Mouse (Mus musculus): ENCODE results near the gene Glipr1. TPM values are rescaled to one million over a fixed set of nuclear protein-coding genes. Genes with fewer than 3 reads are reported as not detected.

Glipr1 gene
- polyA plus RNA-seq, 1 experiment from 2014 or later, result 3.5 TPM

- 80% methylated on average over 2 of the region's 2 CpGs for WGBS
Measured at GRCm38 (mm10) chr10:112001350-112001749, 1.1 kb downstream of the Glipr1 start.

DNA sequence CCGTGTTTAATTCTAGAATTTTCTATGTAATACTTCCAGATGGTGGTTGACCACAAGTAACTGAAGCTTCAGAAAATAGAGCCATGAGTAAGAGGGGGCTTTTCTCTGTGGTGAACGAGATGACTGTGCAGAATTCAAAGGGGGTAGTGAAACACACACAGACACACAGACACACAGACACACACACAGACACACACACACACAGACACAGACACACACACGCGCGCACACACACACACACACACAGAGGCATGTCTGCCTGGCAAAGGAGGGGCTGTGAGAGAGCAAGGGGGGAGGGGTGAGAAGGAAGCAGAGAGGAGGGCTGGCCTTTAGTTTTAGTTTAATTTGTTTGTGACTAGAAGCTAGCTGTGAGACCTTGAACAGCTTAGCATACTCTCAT is 1.9 kb downstream of the Glipr1 start:
- DNase-seq (ENCODE audit: low spot score), result peak; percentile 24
- no peaks in the 10 kb centered on the region for H3K4me1 ChIP-seq (ENCODE audit: control insufficient read depth, insufficient read depth, low read length)
- WGBS, result 68% methylated on average over 5 of the region's 5 CpGs

More at GRCm38 (mm10) chr10:112001350-112001749, 1.1 kb downstream of the Glipr1 start:
- H3K27me3 ChIP-seq (replicated peaks; ENCODE audit: control insufficient read depth, insufficient read depth, low read length), result no peaks in the 10 kb centered on the region
- no peak overlapping the region for H3K4me3 ChIP-seq (ENCODE audit: low read depth, low read length)
- H3K36me3 ChIP-seq (ENCODE audit: control insufficient read depth, insufficient read depth, low read length), result no peaks in the 10 kb centered on the region
- H3K4me1 ChIP-seq (ENCODE audit: control insufficient read depth, insufficient read depth, low read length), result no peaks in the 10 kb centered on the region
- H3K9me3 ChIP-seq (ENCODE audit: control insufficient read depth, low read length), result no peaks in the 10 kb centered on the region
- no peak for ATAC-seq (ENCODE audit: low read depth)
- H3K27ac ChIP-seq (replicated peaks; ENCODE audit: low read depth, low read length), result no peak overlapping the region
- no peak overlapping the region for H3K9ac ChIP-seq (ENCODE audit: low read depth, low read length)
- no peak overlapping the region for H3K4me2 ChIP-seq (ENCODE audit: low read depth, low read length)
- DNase-seq (ENCODE audit: low spot score), result no peak

DNA sequence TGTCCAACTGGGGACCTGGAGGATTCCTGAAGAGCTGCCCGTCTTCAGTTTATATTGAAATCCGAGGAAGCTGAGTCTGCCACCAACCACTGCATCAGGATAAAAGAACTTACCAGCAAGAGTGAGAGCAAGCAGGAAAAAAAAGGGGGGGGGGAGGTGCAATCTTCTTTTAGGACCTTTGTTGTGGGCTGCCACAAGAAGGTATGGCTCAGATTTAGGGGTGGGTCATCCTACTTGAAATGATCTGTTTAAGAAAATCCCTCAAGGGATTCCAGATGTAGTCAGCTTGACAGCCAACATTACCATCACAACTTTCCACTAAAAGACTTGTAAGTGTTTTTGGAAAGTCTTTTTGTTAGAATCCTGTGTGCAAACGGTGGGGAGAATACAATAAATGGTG is 2.7 kb downstream of the Glipr1 start:
- no peaks in the 10 kb centered on the region for H3K27me3 ChIP-seq (replicated peaks; ENCODE audit: control insufficient read depth, insufficient read depth, low read length)
- H3K27ac ChIP-seq (replicated peaks; ENCODE audit: low read depth, low read length), result no peak overlapping the region
- no peaks in the 10 kb centered on the region for H3K4me1 ChIP-seq (ENCODE audit: control insufficient read depth, insufficient read depth, low read length)
- 43% methylated on average over 3 of the region's 3 CpGs for WGBS
- no peaks in the 10 kb centered on the region for H3K36me3 ChIP-seq (ENCODE audit: control insufficient read depth, insufficient read depth, low read length)
- no peak for ATAC-seq (ENCODE audit: low read depth)
- no peak overlapping the region for H3K4me2 ChIP-seq (ENCODE audit: low read depth, low read length)
- no peak overlapping the region for H3K9ac ChIP-seq (ENCODE audit: low read depth, low read length)
- no peaks in the 10 kb centered on the region for H3K9me3 ChIP-seq (ENCODE audit: control insufficient read depth, low read length)
- no peak for DNase-seq (ENCODE audit: low spot score)
- H3K4me3 ChIP-seq (ENCODE audit: low read depth, low read length), result no peak overlapping the region

More for the DNA sequence above, 1.9 kb downstream of the Glipr1 start:
- ATAC-seq (ENCODE audit: low read depth), result no peak
- H3K4me2 ChIP-seq (ENCODE audit: low read depth, low read length), result no peak overlapping the region
- H3K27ac ChIP-seq (replicated peaks; ENCODE audit: low read depth, low read length), result no peak overlapping the region
- no peaks in the 10 kb centered on the region for H3K27me3 ChIP-seq (replicated peaks; ENCODE audit: control insufficient read depth, insufficient read depth, low read length)
- H3K9me3 ChIP-seq (ENCODE audit: control insufficient read depth, low read length), result no peaks in the 10 kb centered on the region
- H3K36me3 ChIP-seq (ENCODE audit: control insufficient read depth, insufficient read depth, low read length), result no peaks in the 10 kb centered on the region
- H3K4me3 ChIP-seq (ENCODE audit: low read depth, low read length), result no peak overlapping the region
- H3K9ac ChIP-seq (ENCODE audit: low read depth, low read length), result no peak overlapping the region

- no peaks in the 10 kb centered on the region for H3K27me3 ChIP-seq (replicated peaks; ENCODE audit: control insufficient read depth, insufficient read depth, low read length)
- no peaks in the 10 kb centered on the region for H3K4me1 ChIP-seq (ENCODE audit: control insufficient read depth, insufficient read depth, low read length)
- H3K9ac ChIP-seq (ENCODE audit: low read depth, low read length), result no peak overlapping the region
- no peak overlapping the region for H3K4me3 ChIP-seq (ENCODE audit: low read depth, low read length)
- no peak overlapping the region for H3K27ac ChIP-seq (replicated peaks; ENCODE audit: low read depth, low read length)
- DNase-seq (ENCODE audit: low spot score) (no peak), ATAC-seq (ENCODE audit: low read depth) (no peak)
- no peaks in the 10 kb centered on the region for H3K9me3 ChIP-seq (ENCODE audit: control insufficient read depth, low read length)
- no peaks in the 10 kb centered on the region for H3K36me3 ChIP-seq (ENCODE audit: control insufficient read depth, insufficient read depth, low read length)
- no peak overlapping the region for H3K4me2 ChIP-seq (ENCODE audit: low read depth, low read length)
Measured at GRCm38 (mm10) chr10:111997671-111998070, 4.8 kb downstream of the Glipr1 start.

GRCm38 (mm10) chr10:111996911-111997347 is 5.5 kb downstream of the Glipr1 start:
- H3K36me3 ChIP-seq (ENCODE audit: control insufficient read depth, insufficient read depth, low read length), result no peaks in the 10 kb centered on the region
- 72% methylated on average over 8 of the region's 8 CpGs for WGBS
- no peak overlapping the region for H3K4me2 ChIP-seq (ENCODE audit: low read depth, low read length)
- H3K4me3 ChIP-seq (ENCODE audit: low read depth, low read length), result no peak overlapping the region
- no peaks in the 10 kb centered on the region for H3K4me1 ChIP-seq (ENCODE audit: control insufficient read depth, insufficient read depth, low read length)
- H3K9ac ChIP-seq (ENCODE audit: low read depth, low read length), result no peak overlapping the region
- no peak overlapping the region for H3K27ac ChIP-seq (replicated peaks; ENCODE audit: low read depth, low read length)
- DNase-seq (ENCODE audit: low spot score) (peak; percentile 20), ATAC-seq (ENCODE audit: low read depth) (no peak)
- H3K27me3 ChIP-seq (replicated peaks; ENCODE audit: control insufficient read depth, insufficient read depth, low read length), result no peaks in the 10 kb centered on the region
- H3K9me3 ChIP-seq (ENCODE audit: control insufficient read depth, low read length), result no peaks in the 10 kb centered on the region

GRCm38 (mm10) chr10:111996549-111996904 is 5.9 kb downstream of the Glipr1 start:
- no peaks in the 10 kb centered on the region for H3K27me3 ChIP-seq (replicated peaks; ENCODE audit: control insufficient read depth, insufficient read depth, low read length)
- no peak overlapping the region for H3K4me3 ChIP-seq (ENCODE audit: low read depth, low read length)
- H3K27ac ChIP-seq (replicated peaks; ENCODE audit: low read depth, low read length), result no peak overlapping the region
- no peak overlapping the region for H3K9ac ChIP-seq (ENCODE audit: low read depth, low read length)
- H3K9me3 ChIP-seq (ENCODE audit: control insufficient read depth, low read length), result no peaks in the 10 kb centered on the region
- no peaks in the 10 kb centered on the region for H3K4me1 ChIP-seq (ENCODE audit: control insufficient read depth, insufficient read depth, low read length)
- ATAC-seq (ENCODE audit: low read depth) (no peak), DNase-seq (ENCODE audit: low spot score) (no peak)
- no peak overlapping the region for H3K4me2 ChIP-seq (ENCODE audit: low read depth, low read length)
- H3K36me3 ChIP-seq (ENCODE audit: control insufficient read depth, insufficient read depth, low read length), result no peaks in the 10 kb centered on the region
- WGBS, result 84% methylated on average over 7 of the region's 7 CpGs

GRCm38 (mm10) chr10:111995803-111996548 is 6.5 kb downstream of the Glipr1 start:
- no peak overlapping the region for H3K27ac ChIP-seq (replicated peaks; ENCODE audit: low read depth, low read length)
- WGBS, result 87% methylated on average over 11 of the region's 11 CpGs

DNA sequence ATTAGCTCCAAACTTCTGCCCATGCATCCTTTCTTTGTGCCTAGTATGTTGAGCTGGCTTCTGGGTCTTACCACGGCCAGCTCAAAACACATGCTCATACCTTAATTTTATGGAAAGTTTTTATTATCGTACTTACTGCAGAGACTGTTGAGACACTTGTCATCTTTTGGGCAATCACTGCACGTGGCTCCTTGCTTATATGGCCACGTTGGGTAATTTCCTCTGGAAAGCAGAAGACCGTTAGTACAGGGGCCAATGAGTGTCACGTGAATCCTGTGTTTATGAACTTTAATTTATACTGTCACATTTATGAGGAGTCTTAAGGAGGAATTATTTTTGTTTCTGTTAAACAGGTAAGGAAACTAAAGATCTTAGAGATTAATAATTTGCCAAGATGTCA is 16.0 kb downstream of the Glipr1 start:
- no peak for ATAC-seq (ENCODE audit: low read depth)
- H3K4me1 ChIP-seq (ENCODE audit: control insufficient read depth, insufficient read depth, low read length), result no peaks in the 10 kb centered on the region
- no peak overlapping the region for H3K9ac ChIP-seq (ENCODE audit: low read depth, low read length)
- no peak overlapping the region for H3K4me3 ChIP-seq (ENCODE audit: low read depth, low read length)
- H3K27ac ChIP-seq (replicated peaks; ENCODE audit: low read depth, low read length), result no peak overlapping the region
- no peak overlapping the region for H3K4me2 ChIP-seq (ENCODE audit: low read depth, low read length)
- H3K9me3 ChIP-seq (ENCODE audit: control insufficient read depth, low read length), result no peaks in the 10 kb centered on the region
- peaks cover 53% of the 10 kb centered on the region for H3K36me3 ChIP-seq (ENCODE audit: control insufficient read depth, insufficient read depth, low read length)
- H3K27me3 ChIP-seq (replicated peaks; ENCODE audit: control insufficient read depth, insufficient read depth, low read length), result no peaks in the 10 kb centered on the region
- 95% methylated on average over 6 of the region's 6 CpGs for WGBS
- no peak for DNase-seq (ENCODE audit: low spot score)

More at GRCm38 (mm10) chr10:111995803-111996548, 6.5 kb downstream of the Glipr1 start:
- Histone ChIP-seq H3K36me3 (ENCODE audit: control insufficient read depth, insufficient read depth, low read length) (no peaks in the 10 kb centered on the region), H3K4me2 (ENCODE audit: low read depth, low read length) (no peak overlapping the region), H3K4me3 (ENCODE audit: low read depth, low read length) (no peak overlapping the region), H3K27me3 (replicated peaks; ENCODE audit: control insufficient read depth, insufficient read depth, low read length) (no peaks in the 10 kb centered on the region), H3K9me3 (ENCODE audit: control insufficient read depth, low read length) (no peaks in the 10 kb centered on the region), H3K4me1 (ENCODE audit: control insufficient read depth, insufficient read depth, low read length) (no peaks in the 10 kb centered on the region), H3K9ac (ENCODE audit: low read depth, low read length) (no peak overlapping the region)
- ATAC-seq (ENCODE audit: low read depth) (no peak), DNase-seq (ENCODE audit: low spot score) (peak; percentile 22)

DNA sequence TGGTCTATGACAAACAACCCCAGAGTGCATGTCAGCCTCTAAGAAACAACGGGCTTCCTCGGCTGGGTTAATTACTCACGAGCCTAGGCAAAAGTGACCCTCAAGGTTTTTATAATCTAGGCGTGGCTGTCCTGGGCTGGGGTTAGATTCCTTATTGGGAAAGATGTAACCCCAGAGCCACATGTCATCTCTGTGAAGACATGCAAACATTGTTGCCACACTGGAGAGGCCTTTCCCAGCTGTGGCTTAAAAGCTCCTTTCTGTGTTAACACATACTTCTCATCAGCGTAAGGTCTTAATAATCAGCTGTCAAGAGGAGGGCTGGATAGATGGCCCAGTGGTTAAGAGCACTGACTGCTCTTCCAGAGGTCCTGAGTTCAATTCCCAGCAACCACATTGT is 19.4 kb downstream of the Glipr1 start:
- Histone ChIP-seq H3K9me3 (ENCODE audit: control insufficient read depth, low read length) (no peaks in the 10 kb centered on the region), H3K27ac (replicated peaks; ENCODE audit: low read depth, low read length) (no peak overlapping the region), H3K27me3 (replicated peaks; ENCODE audit: control insufficient read depth, insufficient read depth, low read length) (no peaks in the 10 kb centered on the region), H3K4me1 (ENCODE audit: control insufficient read depth, insufficient read depth, low read length) (no peaks in the 10 kb centered on the region), H3K9ac (ENCODE audit: low read depth, low read length) (no peak overlapping the region), H3K36me3 (ENCODE audit: control insufficient read depth, insufficient read depth, low read length) (peaks cover 73% of the 10 kb centered on the region), H3K4me3 (ENCODE audit: low read depth, low read length) (no peak overlapping the region), H3K4me2 (ENCODE audit: low read depth, low read length) (no peak overlapping the region)
- ATAC-seq (ENCODE audit: low read depth), result no peak
- DNase-seq (ENCODE audit: low spot score), result no peak
- 85% methylated on average over 5 of the region's 5 CpGs for WGBS

All from embryonic facial prominence, embryonic 14.5 days (tissue).